Mouse (Mus musculus): ENCODE results near the gene Clec1a.
"Not testable (repeated sequence)": the region's sequence is repeated elsewhere in the genome, so short reads cannot be mapped to it uniquely, and the experiment has no call there.

Clec1a gene

DNA sequence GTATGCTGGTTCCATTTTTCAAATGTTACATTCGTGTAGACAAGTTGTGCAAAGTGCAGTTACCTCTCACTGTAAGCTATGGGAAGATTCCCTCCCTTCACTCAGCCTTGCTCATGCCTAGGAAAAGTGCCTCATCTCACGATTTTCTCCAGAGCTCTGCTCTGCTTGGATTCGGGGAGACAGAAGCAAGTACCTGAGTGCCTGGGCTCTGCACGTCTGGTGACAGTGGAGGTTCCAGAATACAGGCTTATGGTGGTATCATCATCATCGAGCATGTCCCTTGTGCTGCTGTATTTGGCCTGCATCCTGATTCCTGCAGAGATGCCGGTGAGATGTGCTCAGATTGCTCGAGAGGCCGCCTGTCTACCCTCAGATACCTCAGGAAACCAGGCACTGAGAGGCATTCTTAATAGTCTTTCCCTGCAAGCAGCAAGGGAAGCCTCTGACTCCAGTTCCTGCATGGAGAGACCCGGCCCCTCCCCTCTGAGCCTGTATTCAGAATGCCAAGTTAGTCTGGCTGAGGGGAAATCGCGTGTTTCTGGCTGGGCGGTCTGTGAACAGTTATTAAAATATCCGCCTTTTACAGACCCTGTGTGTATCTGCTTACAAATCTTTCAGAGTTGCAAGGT, at the start of gene Clec1a:
Gene Clec1a (minus strand): TSS at position 590 of the 629 bp plus-strand sequence.
- DNase-seq (ENCODE audit: low read depth, low spot score): no peak

DNA sequence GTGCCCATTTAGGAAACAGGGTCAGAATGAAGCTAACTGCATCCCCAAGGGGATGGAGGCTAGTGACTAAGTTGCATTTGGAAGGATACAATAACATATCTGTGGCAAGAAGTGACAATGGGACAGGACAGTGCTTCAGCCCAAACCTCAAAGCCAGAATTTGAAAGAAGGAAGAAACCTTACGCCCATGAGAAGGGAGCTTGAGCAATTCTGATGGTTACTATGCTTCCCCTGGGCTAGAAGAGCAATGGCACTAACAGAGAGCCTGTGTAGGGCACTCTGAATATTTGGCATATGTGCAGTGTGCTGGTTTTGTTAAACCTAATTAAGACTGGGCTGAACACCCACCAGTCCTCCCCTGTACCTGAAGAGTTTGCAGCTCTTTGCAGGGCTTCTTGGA, 47.7 kb upstream of the Clec1a start:
- not testable (repeated sequence) for DNase-seq (ENCODE audit: low read depth, low spot score)

DNA sequence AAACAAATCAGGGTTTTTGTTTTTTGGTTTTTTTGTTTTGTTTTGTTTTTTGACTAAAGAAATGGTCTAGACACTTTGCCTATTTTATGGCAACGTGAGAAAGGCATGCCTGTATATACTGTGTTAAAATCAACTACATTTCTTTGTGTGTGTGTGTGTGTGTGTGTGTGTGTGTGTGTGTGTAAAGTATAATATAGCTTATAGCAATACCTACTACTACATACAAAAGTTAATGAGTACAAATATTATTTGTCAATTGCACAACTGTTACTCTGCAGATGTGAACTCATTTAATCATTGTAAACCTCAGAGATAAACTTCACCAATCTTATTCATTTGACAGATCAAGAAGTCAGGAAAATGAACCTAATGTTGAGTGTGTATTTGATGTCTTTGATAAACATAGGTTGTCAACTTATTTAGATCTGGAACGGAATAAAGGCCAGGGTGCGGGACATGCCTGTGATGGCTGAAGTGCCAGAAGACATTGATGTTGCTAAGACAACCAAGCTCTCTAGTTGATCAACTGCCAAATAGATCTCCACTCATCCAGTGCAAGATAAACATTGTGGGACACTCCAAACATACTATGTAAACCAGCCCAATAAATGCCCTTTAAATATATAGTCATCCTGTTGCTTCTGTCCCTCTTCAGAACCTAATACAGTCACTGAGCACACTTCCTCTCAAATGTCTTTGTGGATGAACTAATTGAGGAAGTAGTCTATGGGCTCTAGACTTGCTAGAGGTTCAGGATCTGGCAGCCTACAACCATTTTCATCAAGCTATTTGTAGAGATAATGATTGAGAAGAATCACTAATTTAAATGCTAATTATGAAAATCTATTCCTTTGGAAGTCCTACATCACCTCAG, 45.8 kb upstream of the Clec1a start:
- DNase-seq (ENCODE audit: low read depth, low spot score): no peak

DNA sequence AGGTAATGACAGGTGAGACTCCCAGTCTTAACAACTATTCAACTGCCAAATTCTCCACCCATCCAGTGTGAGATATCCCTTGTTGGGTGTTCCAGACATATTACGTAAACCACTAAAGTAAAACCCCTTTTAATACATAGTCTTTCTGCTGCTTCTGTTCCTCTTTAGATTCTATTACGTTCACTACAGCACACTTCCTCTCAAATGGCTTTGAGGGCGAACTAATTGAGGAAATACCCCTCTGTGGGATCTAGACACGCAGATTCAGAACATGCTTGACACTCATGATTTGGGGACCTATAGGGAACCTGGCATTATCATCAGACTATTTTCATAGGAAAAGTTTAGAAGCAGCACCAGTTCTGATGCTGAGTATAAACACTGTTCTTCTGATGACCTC, 43.1 kb upstream of the Clec1a start:
- no peak for DNase-seq (ENCODE audit: low read depth, low spot score)

DNA sequence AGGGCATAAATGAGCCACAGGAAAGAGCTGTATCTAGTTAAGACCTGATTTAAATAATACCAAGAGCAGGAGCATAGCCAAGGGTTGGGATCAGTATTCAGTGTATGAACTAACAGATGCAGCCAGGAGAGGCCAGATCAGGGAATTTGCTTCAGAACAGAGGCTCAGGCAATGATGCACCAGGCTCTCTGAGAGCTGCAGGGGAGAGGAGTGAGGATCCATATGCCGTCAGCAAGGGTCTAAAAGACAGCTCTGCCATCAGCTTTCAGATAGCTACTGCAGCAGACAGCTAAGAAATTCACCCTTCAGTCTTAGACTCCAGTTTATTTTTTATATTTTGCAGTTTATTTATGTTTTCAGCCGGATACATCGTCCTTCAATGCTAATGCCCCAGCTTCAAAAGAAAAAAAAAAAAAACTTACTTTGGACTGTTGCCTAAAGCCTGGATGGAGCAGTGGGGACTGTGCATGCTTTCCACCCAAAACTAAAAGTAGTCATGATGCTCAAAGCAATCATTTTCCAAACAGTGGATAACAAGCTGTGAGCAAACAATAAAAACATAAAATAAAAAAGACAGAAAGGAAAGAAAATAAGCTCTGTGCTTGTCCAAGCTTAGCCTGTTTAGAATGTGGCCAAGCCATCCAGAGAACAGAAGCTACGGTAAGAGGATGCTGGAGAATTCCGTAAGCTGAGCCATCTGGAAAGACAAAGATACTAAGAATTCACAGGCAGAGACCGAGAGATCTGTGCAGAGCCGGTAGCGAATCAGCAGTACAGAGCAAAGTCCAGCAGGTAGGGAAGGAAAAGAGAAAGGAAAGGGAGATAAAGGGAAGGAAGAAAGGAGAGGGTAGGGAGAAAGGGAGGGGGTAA, 28.5 kb upstream of the Clec1a start:
- DNase-seq (ENCODE audit: low read depth, low spot score): no peak

DNA sequence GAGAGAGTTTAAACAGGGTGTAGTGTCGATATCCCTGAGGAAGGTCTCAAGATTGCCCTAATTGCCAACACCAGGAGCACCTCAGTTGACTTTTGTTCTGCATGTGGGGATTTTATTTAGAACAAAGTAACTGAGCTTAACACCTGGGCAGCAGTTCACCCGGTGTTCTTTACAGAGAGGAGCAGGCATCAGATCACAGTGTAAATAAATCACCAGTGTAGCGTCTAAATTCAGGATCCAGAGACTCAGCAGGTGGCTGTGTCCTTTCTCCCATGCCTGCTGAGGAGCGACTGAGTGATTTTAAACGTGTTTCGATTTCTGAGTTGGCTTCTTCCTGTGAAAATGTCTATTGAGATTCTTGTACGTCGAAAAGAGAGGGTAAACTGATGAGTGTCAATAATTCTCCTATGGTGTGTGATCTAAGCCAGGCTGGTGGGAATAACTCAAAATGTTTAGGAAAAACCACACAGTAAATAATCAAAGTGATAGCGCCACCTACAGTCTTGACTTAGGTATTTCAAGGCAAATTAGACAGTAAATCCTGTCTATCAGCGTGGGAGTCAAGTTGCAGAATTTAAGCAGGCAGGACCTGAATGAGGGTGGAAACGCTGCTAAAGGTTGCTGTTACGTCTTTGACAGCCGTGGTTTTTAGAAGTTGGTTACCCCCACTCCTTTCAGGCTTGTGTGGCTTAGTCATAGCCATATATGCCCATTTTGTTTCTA, 24.8 kb upstream of the Clec1a start:
- DNase-seq (ENCODE audit: low read depth, low spot score): peak; percentile 32

DNA sequence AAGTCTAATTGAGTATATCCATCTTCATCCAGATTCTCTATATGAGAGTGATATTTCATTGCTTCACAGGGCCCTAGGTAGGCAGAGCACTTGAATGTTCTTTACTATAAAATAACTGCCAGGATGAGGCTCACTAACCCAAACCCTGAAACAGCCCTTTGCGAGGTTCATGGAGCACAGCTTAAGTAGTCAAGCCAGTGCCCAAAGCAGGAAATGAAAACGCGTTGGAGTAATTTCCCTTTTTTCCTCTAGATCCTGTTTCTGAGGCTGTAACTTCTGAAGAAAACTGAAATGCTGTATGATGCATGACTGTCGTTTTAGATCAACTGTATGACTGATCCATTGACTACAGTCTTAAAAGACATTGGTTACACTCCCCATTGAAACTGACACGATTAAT, 20.8 kb upstream of the Clec1a start:
- no peak for DNase-seq (ENCODE audit: low read depth, low spot score)

DNA sequence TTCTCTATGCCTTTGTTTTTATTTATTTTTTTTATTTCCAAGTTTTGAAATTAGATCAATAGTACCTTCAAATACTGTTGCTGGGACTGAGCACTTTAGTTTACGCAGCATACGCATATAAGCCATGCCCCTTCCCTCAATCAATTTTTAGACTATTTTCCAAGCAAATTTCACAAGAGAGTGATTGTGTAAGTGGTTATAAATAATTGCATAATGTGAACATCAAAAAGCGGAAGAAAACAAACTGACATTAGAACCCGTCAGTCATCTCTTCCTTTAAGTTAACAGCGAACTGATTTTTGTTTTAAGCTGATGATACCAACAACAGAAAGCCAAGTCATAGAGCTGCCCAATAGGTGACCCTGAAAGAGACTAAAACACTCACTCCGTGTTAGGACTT, 19.6 kb upstream of the Clec1a start:
- no peak for DNase-seq (ENCODE audit: low read depth, low spot score)

DNA sequence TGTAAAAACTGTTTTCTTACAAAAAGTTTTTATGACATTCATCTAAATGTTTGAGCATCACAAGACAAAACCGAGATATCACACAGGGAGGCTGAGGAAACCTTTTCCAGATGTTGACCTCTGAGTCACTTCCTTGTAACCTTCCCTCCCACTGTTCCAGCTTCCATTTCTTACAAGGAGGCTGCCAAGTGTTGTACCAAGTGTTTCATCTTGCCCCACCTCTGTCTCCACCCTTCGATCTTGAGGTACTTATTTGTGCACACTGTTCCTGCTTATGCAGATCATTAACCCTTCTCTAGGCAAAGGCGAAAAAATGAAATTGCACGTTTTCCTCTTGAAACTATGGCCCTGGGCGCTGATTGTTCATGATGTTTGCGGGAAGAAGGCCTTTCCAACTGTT, 2.1 kb downstream of the Clec1a start:
- DNase-seq (ENCODE audit: low read depth, low spot score): no peak

DNA sequence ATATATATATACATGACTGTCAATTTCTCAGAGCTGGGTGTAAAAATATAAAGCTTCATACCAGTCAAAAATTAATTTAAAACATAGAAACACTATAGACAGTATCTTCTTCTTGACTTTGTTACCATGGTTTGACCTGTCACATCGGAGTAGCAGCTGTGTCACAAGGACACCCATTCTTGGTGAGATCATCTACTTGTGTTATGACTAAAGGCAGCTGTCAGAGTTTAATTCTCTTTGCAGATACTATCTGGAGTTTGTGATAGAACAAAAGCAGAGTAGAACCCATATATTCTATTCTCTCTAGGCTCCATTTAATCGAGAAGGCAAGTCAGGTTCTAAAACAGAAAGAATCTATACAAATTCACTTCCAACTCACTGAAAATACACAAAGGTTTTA, 13.8 kb downstream of the Clec1a start:
- DNase-seq (ENCODE audit: low read depth, low spot score): no peak

DNA sequence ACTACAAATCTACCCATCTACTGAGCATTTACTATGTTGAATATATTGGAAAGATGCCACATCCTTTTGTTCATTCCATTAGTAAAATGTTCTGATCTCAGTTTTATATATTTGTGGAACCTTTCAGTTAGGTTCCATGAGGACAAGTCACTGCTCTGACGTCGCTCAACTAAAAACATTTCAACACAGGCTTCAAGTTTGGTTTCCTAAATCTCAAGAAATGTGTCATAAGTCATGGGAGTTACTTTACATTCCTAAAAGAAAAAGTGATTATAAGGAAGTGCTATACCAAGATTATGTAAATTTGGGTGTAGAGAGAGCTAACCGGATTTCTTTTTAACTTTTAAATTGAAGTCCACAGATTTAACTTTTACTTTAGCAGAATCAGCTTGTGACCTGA, 15.8 kb downstream of the Clec1a start:
- no peak for DNase-seq (ENCODE audit: low read depth, low spot score)

DNA sequence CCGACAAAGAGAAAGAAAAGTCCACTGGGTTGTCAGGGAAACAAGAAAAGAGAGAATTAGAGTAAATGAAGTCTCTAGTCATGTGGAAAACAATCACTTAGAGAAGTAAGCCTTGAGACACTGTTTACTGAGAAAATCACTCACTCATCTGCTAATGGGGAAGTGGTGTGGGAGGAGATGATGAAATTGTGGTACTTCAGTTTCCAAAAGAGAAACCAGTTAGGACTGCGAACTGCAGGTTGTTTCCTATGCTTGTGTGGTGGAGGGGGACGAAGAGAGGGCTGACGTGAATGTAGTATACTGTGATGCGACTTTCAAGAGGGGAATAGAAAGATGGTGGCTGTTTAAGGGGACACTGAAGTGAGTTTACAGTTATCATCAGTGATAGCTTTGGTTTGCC, 17.6 kb downstream of the Clec1a start:
- DNase-seq (ENCODE audit: low read depth, low spot score): peak; percentile 37

DNA sequence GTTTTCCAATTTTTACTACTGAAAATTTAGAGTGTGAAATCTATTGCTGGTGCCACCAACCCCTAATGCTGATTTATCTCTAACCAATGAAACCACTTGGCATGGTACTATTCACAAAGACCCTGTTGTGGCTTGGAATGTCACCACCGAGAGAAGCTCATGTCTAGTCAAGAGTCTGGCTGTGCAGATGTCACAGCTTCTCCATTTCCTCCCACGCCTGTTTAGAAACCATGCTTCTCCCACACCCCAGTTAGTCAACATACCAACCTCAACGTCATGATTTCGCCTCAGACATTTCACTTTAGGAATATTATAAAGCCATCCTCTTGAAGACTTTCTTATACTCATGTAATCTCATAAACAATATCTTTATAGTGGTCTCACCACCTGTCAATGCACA, 24.5 kb downstream of the Clec1a start:
- no peak for DNase-seq (ENCODE audit: low read depth, low spot score)

DNA sequence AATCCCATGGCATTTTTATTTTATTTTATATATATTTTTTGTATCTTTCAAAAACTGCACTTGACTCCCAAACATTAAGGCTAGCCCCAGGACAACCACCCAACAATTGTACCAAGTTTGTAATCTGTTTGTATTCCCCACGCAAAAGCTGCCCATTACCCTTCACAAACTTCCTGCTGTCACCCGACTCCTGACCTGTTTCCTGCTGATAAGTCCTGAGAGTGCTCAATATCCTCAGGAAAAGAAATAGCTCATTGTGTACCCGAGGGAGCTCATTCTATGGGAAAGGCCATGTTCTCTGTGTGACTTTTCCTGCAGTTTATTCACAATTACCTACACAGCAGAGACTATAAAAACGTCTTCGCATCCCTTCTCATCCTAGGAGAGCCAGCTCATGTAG, 26.0 kb downstream of the Clec1a start:
- no peak for DNase-seq (ENCODE audit: low read depth, low spot score)

DNA sequence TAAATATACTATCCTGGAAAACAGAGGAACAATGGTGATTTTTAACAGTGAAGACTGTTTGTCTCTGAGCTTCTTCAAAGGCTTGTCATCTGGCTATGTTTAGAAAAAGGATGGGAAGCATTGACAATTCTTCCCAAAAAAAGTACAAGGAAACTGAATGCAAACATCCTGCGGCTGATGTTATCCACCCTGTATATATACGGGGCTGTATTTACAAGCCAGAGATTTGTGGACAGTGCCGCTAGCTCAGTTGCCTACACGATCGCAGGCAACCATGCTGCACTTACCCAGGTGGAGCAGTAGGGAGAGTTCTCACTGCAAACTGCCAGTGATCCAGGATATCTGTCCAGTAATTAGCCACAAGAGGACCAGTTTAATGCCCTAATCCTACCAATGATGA, 26.6 kb downstream of the Clec1a start:
- no peak for DNase-seq (ENCODE audit: low read depth, low spot score)

DNA sequence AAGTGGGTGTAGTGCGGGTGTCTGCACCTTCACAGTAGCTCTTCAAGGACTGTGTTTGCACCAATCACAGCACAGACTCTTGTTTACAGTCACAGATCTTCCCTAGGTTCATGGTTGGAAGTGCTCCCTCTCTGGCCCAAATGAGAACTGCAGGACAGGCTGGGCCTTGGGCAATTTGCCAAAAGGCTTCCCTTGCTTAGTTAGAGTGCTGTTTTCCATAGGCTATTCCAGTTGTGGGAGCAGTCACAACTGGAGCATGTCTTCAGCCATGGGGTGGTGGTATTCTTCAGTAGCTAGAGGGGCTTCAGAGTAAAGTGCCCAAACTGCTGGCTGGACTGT, 28.1 kb downstream of the Clec1a start:
- DNase-seq (ENCODE audit: low read depth, low spot score): peak; percentile 52

DNA sequence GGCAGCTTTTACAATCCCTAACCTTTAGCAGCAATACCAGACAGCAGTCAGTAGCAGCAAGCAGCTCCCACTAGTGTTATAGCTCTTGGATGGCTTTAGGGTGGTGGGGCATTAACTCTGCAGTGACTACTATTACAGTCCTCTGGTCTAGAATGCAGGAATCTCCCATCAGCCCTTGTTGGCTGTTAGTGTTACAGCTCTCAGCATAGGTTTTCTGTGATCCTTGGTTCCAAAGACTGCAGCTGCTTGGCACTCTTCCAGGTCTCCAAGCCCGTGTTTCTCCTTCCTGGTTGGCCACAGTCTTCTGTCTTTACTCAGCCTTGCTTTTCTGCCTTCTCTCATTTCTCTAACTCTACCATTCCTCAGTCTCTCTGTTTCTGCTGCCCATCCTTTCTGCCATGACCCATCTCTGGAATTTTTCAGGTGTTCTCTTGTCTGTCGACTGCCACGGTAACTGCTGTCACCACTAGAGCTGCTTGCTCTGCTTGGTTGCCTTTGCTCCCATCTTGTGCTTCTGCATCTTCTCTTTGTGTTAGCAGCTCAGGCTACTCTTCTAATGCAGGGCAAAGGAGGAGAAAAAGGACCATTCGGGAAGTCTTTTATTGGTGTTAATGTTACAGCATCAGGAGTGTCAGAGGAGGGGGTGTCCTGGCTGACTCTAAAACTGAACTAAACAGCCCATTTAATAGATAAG, 28.6 kb downstream of the Clec1a start:
- no peak for DNase-seq (ENCODE audit: low read depth, low spot score)

DNA sequence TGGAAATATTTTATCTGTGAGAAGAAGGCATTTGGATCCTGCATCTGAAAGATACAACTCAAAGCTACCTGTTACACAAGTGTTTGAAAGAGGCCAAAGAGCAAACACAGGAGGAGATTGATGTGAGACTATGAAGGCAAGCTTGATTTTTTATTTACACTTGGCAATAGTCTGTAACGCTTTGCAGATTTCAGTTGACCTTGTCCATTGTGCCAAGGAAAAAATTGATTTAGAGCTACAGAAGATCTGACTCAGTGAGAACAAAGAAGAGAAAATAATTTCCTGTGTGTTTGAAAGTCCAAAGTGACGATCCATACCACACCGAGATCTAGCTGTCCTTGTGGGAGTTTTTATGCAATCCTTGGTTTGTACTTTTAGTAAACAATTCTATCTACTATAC, 29.5 kb downstream of the Clec1a start:
- DNase-seq (ENCODE audit: low read depth, low spot score): no peak

DNA sequence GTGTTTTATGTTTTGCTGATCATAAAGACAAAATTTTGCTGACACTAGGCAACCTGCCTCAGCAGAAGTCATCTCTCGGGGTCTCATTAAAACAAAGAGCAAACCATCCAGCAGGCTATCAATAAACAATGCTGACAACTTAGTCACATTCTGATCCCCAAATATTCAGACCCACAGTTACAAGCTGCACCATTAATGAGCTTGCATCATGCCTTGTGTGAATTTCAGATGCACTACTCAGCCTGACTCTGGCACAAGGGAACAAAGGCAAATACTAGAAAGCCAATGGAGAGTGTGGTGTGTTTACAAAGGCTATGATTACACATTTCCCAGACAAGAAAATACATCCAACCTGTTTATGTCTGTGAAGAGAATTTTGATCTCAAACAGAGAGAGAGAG, 37.6 kb downstream of the Clec1a start:
- DNase-seq (ENCODE audit: low read depth, low spot score): no peak

DNA sequence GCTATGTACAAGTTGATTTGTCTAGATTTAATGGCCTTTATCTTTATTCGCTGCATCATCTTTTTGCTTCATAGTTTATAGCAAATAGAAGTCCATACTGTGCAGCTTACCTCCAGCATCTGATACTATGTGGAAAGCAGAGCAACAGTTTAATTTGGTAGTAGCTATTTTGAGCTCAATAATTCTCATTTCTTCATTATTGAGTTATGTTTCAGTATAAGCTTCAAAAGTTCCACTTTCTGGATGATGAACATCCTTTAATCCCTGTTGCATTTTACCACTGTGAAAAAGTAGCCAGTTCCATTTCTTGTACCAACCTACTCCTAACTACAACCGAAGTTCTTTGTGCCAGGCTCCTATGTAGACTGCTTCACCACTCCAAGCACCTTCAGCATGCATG, 43.2 kb downstream of the Clec1a start, which contains the start of gene Clec9a:
Gene Clec9a (plus strand): TSS at position 301 of the 400 bp plus-strand sequence.
- no peak for DNase-seq (ENCODE audit: low read depth, low spot score)

DNA sequence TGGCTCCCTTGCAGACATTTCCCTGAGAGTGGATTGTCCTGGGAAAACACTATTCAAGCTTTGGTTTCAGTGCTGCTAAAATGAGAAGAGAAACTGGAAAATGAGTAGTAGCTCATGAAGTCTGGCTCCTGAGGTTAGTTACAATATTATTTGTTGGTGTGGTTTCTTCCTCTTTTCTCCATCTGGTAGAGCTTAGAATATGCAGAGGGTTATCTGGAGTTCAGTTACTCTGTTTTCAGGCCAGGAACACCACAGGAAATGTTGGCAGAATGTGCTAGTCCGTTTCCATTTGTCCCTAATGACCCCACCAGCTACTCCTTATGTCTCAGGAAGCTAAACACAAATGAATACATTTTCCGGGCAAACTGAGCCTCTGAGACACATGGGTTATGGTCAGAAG, 44.5 kb downstream of the Clec1a start:
- no peak for DNase-seq (ENCODE audit: low read depth, low spot score)

All from CD4-positive helper T cell, adult 2 months (primary cell).